Mouse (Mus musculus) lung, postnatal 0 days (tissue): ENCODE data around the gene Ogdhl.

Source experiments
- CTCF ChIP-seq: IDR thresholded peaks from 2 replicates; pipeline ENCODE4 v1.5.1; 2016; ENCODE audit warnings: antibody characterized with exemption, mild to moderate bottlenecking
- EP300 ChIP-seq: IDR thresholded peaks from 2 replicates; pipeline ENCODE4 v1.6.1; 2016; ENCODE audit warnings: antibody characterized with exemption, mild to moderate bottlenecking, control low read depth

DNA sequence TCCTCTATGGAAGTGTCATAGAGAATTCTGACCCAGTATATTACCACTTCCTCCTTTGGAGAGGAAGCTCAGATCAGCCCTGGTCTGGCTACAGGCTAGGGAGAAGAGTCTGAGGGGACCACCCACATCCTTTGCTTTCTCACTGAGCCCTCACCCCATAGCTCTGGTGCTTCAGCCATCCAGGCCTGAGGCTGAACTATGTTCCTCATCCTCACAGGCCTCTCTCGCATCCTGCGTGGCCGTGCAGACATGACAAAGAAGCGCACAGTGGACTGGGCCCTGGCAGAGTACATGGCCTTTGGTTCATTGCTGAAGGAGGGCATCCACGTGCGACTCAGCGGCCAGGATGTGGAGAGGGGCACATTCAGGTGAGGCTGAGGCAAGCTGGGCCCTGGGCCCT, 20.0 kb downstream of the Ogdhl start:
- TF ChIP-seq CTCF (no peak), EP300 (no peak)
